Mouse (Mus musculus): Measurements from ENCODE around the gene Olfr855.

Olfr855 gene

GRCm38 (mm10) chr9:19582317-19582716 is at the start of gene Olfr855:
Gene Olfr855 (plus strand): TSS chr9:19582617.
- DNase-seq (ENCODE audit: low spot score in 2 of 2) = no peak

DNA sequence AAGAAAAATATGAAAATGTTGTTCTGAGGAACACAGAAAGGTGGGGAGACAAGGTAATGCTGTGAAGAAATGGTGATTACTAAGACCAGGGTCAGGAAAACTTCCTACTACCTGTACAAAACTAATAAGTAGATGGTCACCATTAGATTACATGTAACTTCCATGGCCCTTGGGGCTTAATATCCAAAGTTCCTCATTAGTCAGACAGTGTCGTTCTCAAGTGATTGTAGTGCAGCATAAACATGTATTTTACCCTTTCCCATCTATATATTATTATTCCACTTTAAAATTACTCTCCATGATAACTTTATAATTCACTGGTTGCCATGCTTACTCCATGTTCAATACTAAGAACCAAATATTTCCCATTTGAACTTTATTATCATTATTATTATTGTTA is 41.4 kb upstream of the Olfr855 start, which contains the start of gene Olfr853:
Gene Olfr853, minus strand, starts transcription at position 101 of the 400 bp plus-strand sequence.
- no peak for DNase-seq (ENCODE audit: low spot score in 2 of 2)

DNA sequence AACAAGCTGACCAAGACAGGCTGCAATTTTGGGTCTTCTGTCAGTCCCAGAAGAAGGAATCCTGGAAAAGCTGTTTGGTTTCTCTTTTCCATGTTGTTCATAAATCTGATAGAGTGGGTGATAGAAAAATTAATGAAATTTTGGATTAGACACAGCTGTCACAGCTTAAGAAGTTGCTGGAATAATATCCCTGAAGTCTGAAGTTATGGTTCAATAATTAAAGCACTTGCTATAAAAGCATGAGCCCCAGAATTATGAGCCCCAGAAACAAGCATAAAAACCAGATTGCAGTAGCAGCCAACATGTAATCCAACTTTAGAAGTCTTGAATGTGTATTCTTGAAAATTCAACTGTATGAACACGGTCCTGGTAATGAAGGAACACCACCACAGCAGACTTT is 15.1 kb upstream of the Olfr855 start, which contains the start of gene Olfr854:
Gene Olfr854, minus strand, starts transcription at position 101 of the 400 bp plus-strand sequence.
- no peak for DNase-seq (ENCODE audit: low spot score in 2 of 2)

- no peak for DNase-seq (ENCODE audit: low spot score in 2 of 2)
Measured at GRCm38 (mm10) chr9:19621297-19621696, 38.9 kb downstream of the Olfr855 start.

GRCm38 (mm10) chr9:19621843-19622822 is 39.7 kb downstream of the Olfr855 start, which contains the start of gene Zfp317:
Gene Zfp317 (plus strand): TSS chr9:19622102.
- DNase-seq (ENCODE audit: low spot score in 2 of 2) = peak; percentile 93 to 98

- DNase-seq (ENCODE audit: low spot score in 2 of 2) = no peak
Measured at GRCm38 (mm10) chr9:19629574-19629973, 47.2 kb downstream of the Olfr855 start.
